Mouse (Mus musculus) kidney, adult 2 months (tissue): ENCODE results near the gene Ifitm10. TPM values are rescaled to one million over a fixed set of nuclear protein-coding genes. Genes with fewer than 3 reads are reported as not detected.

Experiments used
- DNase-seq: peaks from one replicate; pipeline ENCODE4 v3.0.0; 2021
- H3K27ac ChIP-seq: fragments of 200-500 bp; 2 replicates; pipeline ENCODE4 v1.5.1; 2012; ENCODE audit warnings: low read depth, low read length, control low read depth, inconsistent platforms; ENCODE audit not compliant: insufficient read depth
- H3K27me3 ChIP-seq: fragments of 200-500 bp; replicated peaks from 2 replicates; pipeline ENCODE4 v1.6.1; 2012; ENCODE audit warnings: mild to moderate bottlenecking, moderate library complexity, low read length, inconsistent platforms; ENCODE audit not compliant: control insufficient read depth, insufficient read depth
- H3K36me3 ChIP-seq: fragments of 200-500 bp; 2 replicates; pipeline ENCODE4 v1.6.1; 2012; ENCODE audit warnings: mild to moderate bottlenecking, moderate library complexity, low read length, inconsistent platforms; ENCODE audit not compliant: control insufficient read depth, insufficient read depth
- H3K4me1 ChIP-seq: fragments of 200-500 bp; 2 replicates; pipeline ENCODE4 v1.6.1; 2011; ENCODE audit warnings: low read length; ENCODE audit not compliant: control insufficient read depth, insufficient read depth
- H3K4me3 ChIP-seq: fragments of 200-500 bp; 2 replicates; pipeline ENCODE4 v1.5.1; 2011; ENCODE audit warnings: mild to moderate bottlenecking, low read depth, low read length, control low read depth; ENCODE audit not compliant: insufficient read depth
- CTCF ChIP-seq: fragments of 200-500 bp; conservative IDR thresholded peaks from 2 replicates; pipeline ENCODE4 v1.5.1; 2011; ENCODE audit warnings: low read depth, mild to moderate bottlenecking, control low read depth, low read length, moderate library complexity, mixed read lengths; ENCODE audit not compliant: insufficient read depth, insufficient read length
- POLR2A ChIP-seq: fragments of 200-500 bp; IDR thresholded peaks from one replicate; pipeline ENCODE4 v1.6.1; 2011; ENCODE audit warnings: low read depth, low read length, control low read depth
- WGBS: fragments of 180-500 bp; shearing (Covaris S2); methylation state at CpG from one replicate; pipeline ENCODE4 v1.1.7; 2018; 5-methylcytosine and 5-hydroxymethylcytosine counted together
- polyA plus RNA-seq: library from polyadenylated mRNA; depleted of rRNA; stranded (reverse); fragments of >200 nt; gene quantifications from 2 replicates; pipeline ENCODE4 v1.2.3, GENCODE M21; 2012

Ifitm10 gene
- polyA plus RNA-seq, 1 experiment, result 4.1 TPM

GRCm38 (mm10) chr7:142399250-142399649, 25.7 kb upstream of the Ifitm10 start:
- H3K4me3 ChIP-seq, result no peak overlapping the region

GRCm38 (mm10) chr7:142398052-142398451, 24.5 kb upstream of the Ifitm10 start:
- Histone ChIP-seq H3K36me3 (no peaks in the 10 kb centered on the region), H3K27ac (no peak overlapping the region; the same call in 1 of the 2 replicates), H3K4me3 (no peak overlapping the region), H3K4me1 (peaks cover 8% of the 10 kb centered on the region), H3K27me3 (no peaks in the 10 kb centered on the region)
- 53% methylated on average over 2 of the region's 2 CpGs for WGBS
- TF ChIP-seq POLR2A, result no peak
- TF ChIP-seq CTCF, result no peak
- DNase-seq, result peak; percentile 69

More at GRCm38 (mm10) chr7:142399250-142399649, 25.7 kb upstream of the Ifitm10 start:
- Histone ChIP-seq H3K36me3 (no peaks in the 10 kb centered on the region), H3K4me1 (no peaks in the 10 kb centered on the region), H3K27ac (no peak overlapping the region), H3K27me3 (no peaks in the 10 kb centered on the region)
- no peak for DNase-seq
- 67% methylated on average over 1 of the region's 1 CpGs for WGBS
- TF ChIP-seq POLR2A (no peak), CTCF (no peak)

DNA sequence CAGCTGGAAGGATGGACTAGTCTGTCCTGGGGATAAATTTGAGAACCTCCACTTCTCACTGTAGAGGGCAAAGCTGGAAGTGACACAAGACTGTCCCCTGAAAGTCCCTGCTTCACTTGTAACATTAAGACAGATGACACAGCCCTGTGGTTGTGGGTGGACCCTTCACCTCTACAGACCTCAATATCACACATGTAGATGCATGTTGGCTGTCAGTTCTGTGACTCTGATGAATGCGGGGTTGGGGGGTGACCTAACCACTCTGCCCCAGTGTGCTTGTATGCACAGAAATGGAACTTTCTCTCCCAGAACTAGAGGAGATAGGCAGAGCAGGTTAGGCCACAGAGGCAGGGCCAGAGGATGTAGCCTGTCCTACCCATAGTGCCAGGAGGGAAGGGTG, 23.1 kb upstream of the Ifitm10 start:
- no peaks in the 10 kb centered on the region for H3K36me3 ChIP-seq
- no peak overlapping the region for H3K4me3 ChIP-seq
- peaks cover 10% of the 10 kb centered on the region for H3K4me1 ChIP-seq
- H3K27me3 ChIP-seq, result no peaks in the 10 kb centered on the region
- DNase-seq, result no peak
- 90% methylated on average over 1 of the region's 1 CpGs for WGBS
- TF ChIP-seq POLR2A (no peak), CTCF (no peak)
- H3K27ac ChIP-seq, result no peak overlapping the region

DNA sequence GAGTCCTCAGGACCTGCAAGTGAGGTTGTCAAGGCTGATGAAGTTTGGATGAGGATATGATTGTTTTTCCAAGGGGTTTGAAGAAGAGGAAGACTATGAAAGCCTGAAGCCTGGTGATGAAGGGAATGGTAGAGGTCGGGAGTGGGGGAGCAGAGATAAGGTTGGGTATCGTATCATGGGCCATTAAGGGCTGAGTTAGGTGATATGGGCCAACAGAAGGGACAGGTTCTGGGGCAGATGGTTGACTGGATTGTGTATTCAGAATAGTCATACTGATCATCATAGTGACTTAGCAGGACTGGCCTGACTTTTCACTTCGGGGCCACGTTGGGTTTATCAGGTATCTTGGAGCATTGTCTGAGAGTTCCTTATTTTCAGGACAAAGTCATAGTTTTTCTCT, 21.9 kb upstream of the Ifitm10 start:
- Histone ChIP-seq H3K27ac (no peak overlapping the region), H3K4me3 (no peak overlapping the region)

DNA sequence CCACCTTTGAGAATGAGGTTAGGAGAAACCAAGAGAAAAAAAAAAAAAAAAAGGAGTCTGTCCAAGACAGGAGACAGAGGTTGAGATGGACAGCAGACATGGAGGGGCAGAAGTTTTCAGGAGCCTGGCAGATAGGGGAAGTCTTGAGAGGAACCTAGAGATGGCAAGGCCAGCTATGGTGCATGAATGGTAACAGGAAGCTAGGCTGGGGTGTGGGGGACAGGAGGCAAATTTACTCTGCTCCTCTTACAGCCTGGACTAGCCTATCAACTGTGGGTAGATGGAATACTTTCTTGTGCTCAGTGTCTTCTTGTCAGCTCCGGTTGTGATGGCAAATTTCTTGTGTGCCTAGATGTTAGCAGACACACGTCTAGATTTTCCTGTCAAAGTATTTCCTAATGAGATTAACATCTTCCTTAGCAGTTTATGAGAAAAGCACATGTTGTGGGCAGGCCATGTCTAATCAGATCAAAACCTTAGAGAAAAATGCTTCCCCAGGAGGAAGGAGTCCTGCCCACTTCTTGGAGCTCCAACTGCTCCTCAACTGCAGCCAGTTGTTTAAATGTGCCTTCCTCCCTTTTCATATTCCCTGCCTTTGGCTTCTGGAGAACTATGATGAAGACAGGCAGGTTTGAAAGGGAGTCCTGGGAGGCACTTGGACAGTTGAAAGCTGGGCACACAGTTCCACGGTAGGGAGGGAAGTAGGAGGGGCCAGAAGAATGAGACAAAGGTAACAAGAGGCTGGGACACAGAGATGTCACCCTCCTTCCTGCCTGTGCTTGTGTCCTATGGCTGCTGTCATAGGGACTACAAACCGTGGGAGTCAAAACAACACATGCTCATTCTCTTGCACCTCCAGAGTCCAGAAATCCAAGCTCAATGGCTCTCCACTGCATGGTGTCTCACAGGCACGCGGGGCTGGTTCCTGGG, 21.0 kb upstream of the Ifitm10 start:
- H3K4me3 ChIP-seq, result no peak overlapping the region
- TF ChIP-seq POLR2A, result no peak
- no peak for TF ChIP-seq CTCF
- peaks cover 10% of the 10 kb centered on the region for H3K4me1 ChIP-seq
- 67% methylated on average over 6 of the region's 6 CpGs for WGBS
- H3K36me3 ChIP-seq, result no peaks in the 10 kb centered on the region
- DNase-seq, result peak; percentile 28
- no peak overlapping the region for H3K27ac ChIP-seq
- no peaks in the 10 kb centered on the region for H3K27me3 ChIP-seq

More for the DNA sequence above, 21.9 kb upstream of the Ifitm10 start:
- Histone ChIP-seq H3K4me1 (peaks cover 10% of the 10 kb centered on the region), H3K36me3 (no peaks in the 10 kb centered on the region), H3K27me3 (no peaks in the 10 kb centered on the region)
- TF ChIP-seq CTCF, result no peak
- TF ChIP-seq POLR2A, result no peak
- DNase-seq, result no peak
- 92% methylated on average over 4 of the region's 4 CpGs for WGBS

- Histone ChIP-seq H3K36me3 (no peaks in the 10 kb centered on the region), H3K27ac (0 out of 2 replicates have a peak overlapping the region, but pooled peaks have one; percentile 7), H3K4me3 (no peak overlapping the region), H3K4me1 (peaks cover 10% of the 10 kb centered on the region), H3K27me3 (no peaks in the 10 kb centered on the region)
- WGBS, result 21% methylated on average over 4 of the region's 4 CpGs
- TF ChIP-seq CTCF (no peak), POLR2A (no peak)
- peak; percentile 70 for DNase-seq
Measured at GRCm38 (mm10) chr7:142393191-142393590, 19.6 kb upstream of the Ifitm10 start.

- no peak for DNase-seq
- WGBS, result 83% methylated on average over 4 of the region's 4 CpGs
- Histone ChIP-seq H3K27me3 (no peaks in the 10 kb centered on the region), H3K4me3 (no peak overlapping the region), H3K27ac (no peak overlapping the region), H3K36me3 (no peaks in the 10 kb centered on the region), H3K4me1 (peaks cover 10% of the 10 kb centered on the region)
- no peak for TF ChIP-seq POLR2A
- TF ChIP-seq CTCF, result no peak
Measured at GRCm38 (mm10) chr7:142391609-142392008, 18.1 kb upstream of the Ifitm10 start.
